Mouse (Mus musculus) testis, adult 2 months (tissue): Measurements from ENCODE around the gene Hdac7. TPM values are rescaled to one million over a fixed set of nuclear protein-coding genes. Genes with fewer than 3 reads are reported as not detected.

Source experiments
- H3K27ac ChIP-seq: fragments of 200-500 bp; 2 replicates; pipeline ENCODE4 v1.5.1; 2012; ENCODE audit warnings: low read depth, low read length; ENCODE audit not compliant: control insufficient read depth, insufficient read depth
- H3K27me3 ChIP-seq: fragments of 200-500 bp; 2 replicates; pipeline ENCODE4 v1.6.1; 2012; ENCODE audit warnings: mild to moderate bottlenecking, low read length, moderate library complexity; ENCODE audit not compliant: control insufficient read depth, insufficient read depth
- H3K36me3 ChIP-seq: fragments of 200-500 bp; 2 replicates; pipeline ENCODE4 v1.6.1; 2012; ENCODE audit warnings: mild to moderate bottlenecking, low read length; ENCODE audit not compliant: control insufficient read depth, insufficient read depth
- H3K4me1 ChIP-seq: fragments of 200-500 bp; 2 replicates; pipeline ENCODE4 v1.6.1; 2012; ENCODE audit warnings: low read length; ENCODE audit not compliant: control insufficient read depth, insufficient read depth
- H3K4me3 ChIP-seq: fragments of 200-500 bp; 2 replicates; pipeline ENCODE4 v1.5.1; 2012; ENCODE audit warnings: low read depth, mild to moderate bottlenecking, low read length, moderate library complexity, mixed read lengths; ENCODE audit not compliant: control insufficient read depth
- CTCF ChIP-seq: fragments of 200-500 bp; IDR thresholded peaks from 2 replicates; pipeline ENCODE4 v1.5.1; 2012; ENCODE audit warnings: low read depth, mild to moderate bottlenecking, inconsistent platforms, low read length, moderate library complexity; ENCODE audit not compliant: control insufficient read depth, insufficient read depth, insufficient replicate concordance
- POLR2A ChIP-seq: fragments of 200-500 bp; IDR thresholded peaks from 2 replicates; pipeline ENCODE4 v1.6.1; 2012; ENCODE audit warnings: low read depth, mild to moderate bottlenecking, inconsistent platforms, low read length, moderate library complexity; ENCODE audit not compliant: control insufficient read depth
- polyA plus RNA-seq: library from polyadenylated mRNA; depleted of rRNA; stranded (reverse); fragments of >200 nt; gene quantifications from 2 replicates; pipeline ENCODE4 v1.2.3, GENCODE M21; 2012

Gene Hdac7
- polyA plus RNA-seq, 1 experiment: 6.1 TPM

DNA sequence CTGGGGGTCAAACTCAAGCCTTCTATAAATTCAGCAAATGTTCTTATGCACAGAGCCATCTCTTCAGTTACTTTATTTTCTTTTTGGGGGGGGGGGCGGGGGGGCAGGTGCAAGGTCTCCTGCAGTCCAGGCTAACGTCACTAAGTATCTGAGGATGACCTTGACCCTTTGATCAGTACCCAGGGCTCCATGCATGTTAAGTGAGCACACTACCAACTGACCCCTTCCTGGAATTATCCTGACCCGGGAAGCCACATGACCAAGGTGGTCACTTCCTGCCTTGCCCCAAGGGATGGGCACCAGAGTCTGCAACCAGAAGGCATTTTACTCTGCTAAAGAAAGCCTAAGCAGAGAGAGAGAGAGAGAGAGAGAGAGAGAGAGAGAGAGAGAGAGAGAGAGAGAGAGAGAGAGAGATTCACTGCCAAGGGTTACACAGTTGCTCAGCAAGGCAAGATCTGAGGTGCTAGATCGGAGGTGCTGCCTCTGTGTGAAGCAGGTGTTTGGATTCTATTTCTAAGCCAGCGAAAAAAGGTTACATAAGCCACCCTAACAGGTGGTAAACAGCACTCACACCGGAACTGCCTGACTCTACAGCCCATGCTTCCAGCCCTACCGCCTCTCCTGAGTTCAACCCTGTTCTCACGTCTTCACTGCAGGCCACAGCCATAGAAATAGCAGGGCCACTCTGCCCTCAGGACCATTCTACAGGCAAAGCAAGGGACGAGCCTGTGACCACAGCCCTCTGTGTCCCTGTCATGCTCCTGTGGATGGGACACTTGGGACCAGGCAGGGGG is 80.8 kb downstream of the Hdac7 start:
- H3K4me3 ChIP-seq: no peak overlapping the region
- peak overlapping the region; percentile 7 for H3K27ac ChIP-seq
- peaks cover 13% of the 10 kb centered on the region for H3K4me1 ChIP-seq
- H3K27me3 ChIP-seq: no peaks in the 10 kb centered on the region
- TF ChIP-seq CTCF (no peak), POLR2A (no peak)
- H3K36me3 ChIP-seq: no peaks in the 10 kb centered on the region

DNA sequence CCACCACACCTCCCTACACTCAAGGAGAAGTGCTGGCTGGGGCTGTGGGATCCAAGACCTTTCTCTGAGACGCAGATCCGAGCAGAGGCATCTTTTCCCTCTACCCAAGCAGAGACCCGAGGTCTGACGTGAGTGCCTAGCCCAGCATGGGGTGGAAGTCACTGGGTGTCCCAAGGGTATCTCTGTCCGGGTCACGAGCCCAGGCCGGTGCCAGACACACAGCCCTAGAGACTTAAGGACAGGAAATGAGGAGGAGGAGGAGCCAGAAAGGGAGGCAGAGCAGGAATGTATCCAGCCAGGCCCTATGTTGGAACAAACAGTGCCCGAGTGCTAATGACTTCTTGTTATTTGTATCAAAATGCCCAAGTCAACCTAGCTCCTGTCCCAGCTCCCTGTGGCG is 81.6 kb downstream of the Hdac7 start:
- Histone ChIP-seq H3K4me1 (peaks cover 13% of the 10 kb centered on the region), H3K4me3 (no peak overlapping the region), H3K36me3 (no peaks in the 10 kb centered on the region), H3K27me3 (no peaks in the 10 kb centered on the region), H3K27ac (peak overlapping the region; percentile 56)
- TF ChIP-seq POLR2A (peak; percentile 36; the same call in 1 of the 2 replicates), CTCF (no peak)

DNA sequence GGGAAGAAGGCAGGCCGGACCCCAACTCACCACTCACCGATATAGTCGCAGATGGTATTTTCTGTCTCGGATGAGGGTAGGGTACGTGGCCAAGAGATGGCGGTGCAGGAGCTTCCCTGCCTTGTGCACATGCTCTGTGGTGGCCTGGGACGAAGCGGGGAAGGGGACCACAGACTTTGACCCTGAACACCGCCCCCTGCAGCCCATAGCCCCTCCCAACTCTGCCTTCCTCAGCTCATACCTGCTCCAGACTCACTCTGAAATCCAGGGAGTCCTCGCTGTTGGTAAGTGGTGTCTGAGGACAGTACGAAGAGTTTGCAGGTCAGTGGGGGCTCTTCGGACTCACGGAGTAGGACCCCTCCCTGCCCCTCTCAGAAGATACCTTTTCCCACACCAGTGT is 82.9 kb downstream of the Hdac7 start:
- Histone ChIP-seq H3K27ac (no peak overlapping the region), H3K4me1 (peaks cover 10% of the 10 kb centered on the region), H3K4me3 (no peak overlapping the region)

DNA sequence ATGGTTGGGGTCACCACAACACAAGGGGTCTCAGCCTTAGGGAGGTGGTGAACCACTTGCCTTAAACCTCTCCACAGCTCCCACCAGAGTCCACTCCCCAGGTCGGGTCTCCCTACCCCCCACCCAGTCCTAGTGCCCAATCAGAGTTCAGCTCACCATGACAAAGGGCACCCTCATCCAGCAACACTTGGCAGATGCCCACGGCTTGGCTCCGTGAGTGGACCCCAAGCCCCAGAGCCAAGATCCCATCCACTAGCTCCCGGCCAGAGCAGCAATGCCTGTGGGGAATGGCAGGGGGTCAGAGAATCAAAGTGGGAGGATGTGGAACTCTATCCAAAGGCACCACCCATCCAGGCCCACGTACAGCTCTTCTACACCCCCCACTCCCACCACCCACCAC is 83.3 kb downstream of the Hdac7 start:
- H3K4me3 ChIP-seq: no peak overlapping the region
- H3K27ac ChIP-seq: no peak overlapping the region
- H3K36me3 ChIP-seq: no peaks in the 10 kb centered on the region
- H3K4me1 ChIP-seq: peaks cover 10% of the 10 kb centered on the region
- no peaks in the 10 kb centered on the region for H3K27me3 ChIP-seq
- no peak for TF ChIP-seq POLR2A
- no peak for TF ChIP-seq CTCF

More for the DNA sequence above, 82.9 kb downstream of the Hdac7 start:
- Histone ChIP-seq H3K27me3 (no peaks in the 10 kb centered on the region), H3K36me3 (no peaks in the 10 kb centered on the region)
- no peak for TF ChIP-seq CTCF
- no peak for TF ChIP-seq POLR2A

DNA sequence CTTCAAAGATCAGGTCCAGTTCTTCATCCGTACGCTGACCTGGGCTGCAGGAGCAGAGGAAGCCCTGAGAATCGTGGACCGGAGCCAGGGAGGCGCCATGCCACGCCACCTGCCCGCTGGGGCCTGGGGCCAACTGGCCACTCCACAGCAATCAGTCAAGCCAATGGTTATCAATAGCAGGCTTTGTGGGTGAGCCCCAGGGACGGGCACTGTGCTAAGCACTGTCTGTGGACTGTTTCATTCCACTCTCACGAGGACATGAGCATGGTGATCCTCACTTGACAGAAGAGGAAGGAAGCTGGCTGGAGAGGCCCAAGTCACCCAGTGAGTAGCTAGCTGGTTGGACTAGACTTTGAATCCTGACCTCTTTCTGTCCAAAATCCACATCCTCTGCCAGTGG is 84.3 kb downstream of the Hdac7 start:
- H3K27ac ChIP-seq: no peak overlapping the region
- H3K4me3 ChIP-seq: no peak overlapping the region
- peaks cover 10% of the 10 kb centered on the region for H3K4me1 ChIP-seq
- H3K36me3 ChIP-seq: no peaks in the 10 kb centered on the region
- no peaks in the 10 kb centered on the region for H3K27me3 ChIP-seq
- TF ChIP-seq POLR2A: no peak
- no peak for TF ChIP-seq CTCF

DNA sequence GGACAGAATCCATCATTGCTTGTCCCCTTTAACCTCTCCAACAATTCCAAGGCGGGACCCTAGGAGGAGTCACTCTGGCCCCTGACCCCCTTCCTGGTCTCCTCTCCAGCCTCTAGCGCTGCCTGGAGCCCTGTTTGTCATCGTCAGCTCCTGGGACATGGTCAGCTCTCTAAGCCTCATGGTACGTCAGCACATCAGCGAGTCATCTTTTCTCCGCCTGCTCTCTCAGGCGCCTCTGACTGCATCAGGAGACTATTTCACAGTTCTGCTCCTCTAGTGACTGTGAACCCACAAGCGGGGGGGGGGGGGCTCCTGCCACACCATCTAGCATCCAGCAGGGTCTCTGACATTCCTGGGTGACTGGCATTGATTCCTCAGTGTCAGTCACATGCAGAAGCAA is 88.9 kb downstream of the Hdac7 start:
- no peaks in the 10 kb centered on the region for H3K36me3 ChIP-seq
- H3K27ac ChIP-seq: no peak overlapping the region
- no peaks in the 10 kb centered on the region; the same call in 1 of the 2 replicates for H3K4me1 ChIP-seq
- no peak overlapping the region for H3K4me3 ChIP-seq
- TF ChIP-seq POLR2A: no peak
- no peak for TF ChIP-seq CTCF
- H3K27me3 ChIP-seq: no peaks in the 10 kb centered on the region

DNA sequence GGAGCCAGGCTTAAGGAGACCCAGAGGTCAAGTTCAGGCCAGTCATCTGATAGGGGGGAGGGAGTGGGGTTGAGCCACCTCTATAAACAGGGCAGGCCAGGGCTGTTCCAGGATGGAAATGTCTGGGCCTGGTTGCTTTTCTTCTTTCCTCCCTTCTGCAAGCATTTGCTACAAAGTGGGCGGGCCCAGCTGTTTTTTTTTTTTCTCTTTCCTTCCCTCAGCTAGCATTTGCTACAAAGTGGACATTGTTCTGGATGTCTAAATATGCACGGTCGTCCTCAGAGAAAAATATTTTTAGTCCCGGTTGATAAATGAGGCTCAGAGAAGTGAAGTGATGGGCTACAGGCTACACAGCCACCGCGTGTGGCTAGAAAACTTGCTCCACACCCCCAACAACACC is 89.8 kb downstream of the Hdac7 start:
- no peaks in the 10 kb centered on the region; the same call in 1 of the 2 replicates for H3K4me1 ChIP-seq
- H3K36me3 ChIP-seq: no peaks in the 10 kb centered on the region
- TF ChIP-seq POLR2A (no peak), CTCF (no peak)
- no peak overlapping the region for H3K4me3 ChIP-seq
- no peaks in the 10 kb centered on the region for H3K27me3 ChIP-seq
- no peak overlapping the region for H3K27ac ChIP-seq

DNA sequence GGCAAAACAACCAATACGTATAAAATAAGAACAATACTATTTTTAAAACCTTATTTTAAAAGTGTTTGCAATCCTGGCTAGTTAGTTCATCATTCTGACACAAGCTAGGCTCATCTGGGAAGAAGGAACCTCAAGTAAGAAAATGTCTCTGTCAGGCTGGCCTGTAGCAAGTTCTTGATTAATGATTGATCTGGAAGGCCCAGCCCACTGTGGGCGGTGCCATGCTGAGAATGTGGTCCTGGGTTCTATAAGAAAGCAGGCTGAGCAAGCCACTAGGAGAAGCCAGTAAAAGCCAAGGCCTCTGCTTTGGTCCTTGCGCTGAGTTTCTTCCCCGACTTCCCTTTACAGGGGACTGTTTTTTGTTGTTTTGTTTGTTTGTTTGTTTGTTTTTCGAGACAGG is 91.8 kb downstream of the Hdac7 start:
- TF ChIP-seq CTCF (no peak), POLR2A (no peak)
- H3K4me1 ChIP-seq: no peaks in the 10 kb centered on the region; the same call in 1 of the 2 replicates

More for the DNA sequence above, 91.8 kb downstream of the Hdac7 start:
- Histone ChIP-seq H3K27me3 (no peaks in the 10 kb centered on the region), H3K4me3 (no peak overlapping the region), H3K36me3 (no peaks in the 10 kb centered on the region), H3K27ac (no peak overlapping the region)
